Mouse (Mus musculus): Measurements from ENCODE around the gene Cyb5r3. TPM values are rescaled to one million over a fixed set of nuclear protein-coding genes. Genes with fewer than 3 reads are reported as not detected.
"Not testable (repeated sequence)": the region's sequence is repeated elsewhere in the genome, so short reads cannot be mapped to it uniquely, and the experiment has no call there.

Cyb5r3 gene
- polyA plus RNA-seq, 1 experiment = 273 TPM

DNA sequence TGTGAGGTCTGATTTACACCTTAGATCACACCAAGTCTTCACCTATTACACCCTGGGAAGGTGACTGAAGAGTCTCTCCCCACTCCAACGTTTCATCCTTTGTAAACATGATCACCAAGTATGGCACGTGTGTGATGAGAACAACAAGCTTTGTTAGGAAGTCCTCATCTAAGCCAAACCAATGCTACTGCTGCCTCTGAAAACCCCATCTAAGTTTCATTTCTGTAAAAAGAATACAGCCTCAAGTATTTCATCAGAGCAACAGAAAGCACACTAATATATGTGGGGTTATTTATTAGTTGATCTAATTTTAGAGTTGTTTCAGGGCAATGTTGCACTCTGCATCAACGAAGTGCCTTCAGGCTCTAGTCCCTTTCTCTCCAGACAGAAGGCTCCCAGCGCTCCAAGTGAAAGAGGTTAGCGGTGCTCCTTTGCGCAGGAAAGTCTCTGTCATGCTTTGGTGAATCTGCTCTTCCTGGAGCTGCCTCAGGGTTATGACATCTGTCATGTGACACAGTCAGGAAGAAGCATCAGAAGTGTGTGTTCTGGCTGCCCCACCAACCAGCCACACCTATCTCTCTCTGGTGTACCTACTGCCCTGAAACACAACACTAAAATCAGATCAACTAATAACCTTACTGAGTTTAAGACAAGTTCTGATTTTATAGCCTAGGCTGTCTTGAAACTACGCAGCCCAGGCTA is 42.7 kb downstream of the Cyb5r3 start:
- Histone ChIP-seq H3K4me1 (ENCODE audit: control insufficient read depth, insufficient read depth, low read length) (no peaks in the 10 kb centered on the region), H3K4me3 (ENCODE audit: insufficient read depth, low read length) (no peak overlapping the region), H3K27ac (ENCODE audit: insufficient read depth, low read length) (no peak overlapping the region)
- no peak for TF ChIP-seq POLR2A (IDR thresholded peaks at IDR 0.05; ENCODE audit: low read depth, low read length)

DNA sequence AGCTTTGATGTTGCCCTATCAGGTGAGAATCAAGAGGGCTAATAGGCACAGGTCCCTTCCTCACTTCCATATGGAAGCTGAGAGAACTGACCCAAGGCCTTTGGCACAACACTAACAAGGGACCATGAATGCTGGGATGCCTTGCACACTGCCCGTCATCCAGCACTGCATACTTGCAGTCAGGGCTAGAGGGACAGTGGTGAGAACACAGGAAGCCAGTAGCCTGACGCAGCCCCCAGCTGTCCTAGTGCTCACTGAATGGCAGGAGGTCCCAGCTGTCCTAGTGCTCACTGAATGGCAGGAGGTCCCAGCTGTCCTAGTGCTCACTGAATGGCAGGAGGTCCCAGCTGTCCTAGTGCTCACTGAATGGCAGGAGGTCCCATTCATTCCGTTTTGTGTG is 45.4 kb downstream of the Cyb5r3 start:
- not testable (repeated sequence) for H3K4me1 ChIP-seq (ENCODE audit: control insufficient read depth, insufficient read depth, low read length); H3K27ac ChIP-seq (ENCODE audit: insufficient read depth, low read length)

GRCm38 (mm10) chr15:83126582-83126981 is 45.8 kb downstream of the Cyb5r3 start:
- Histone ChIP-seq H3K27ac (ENCODE audit: insufficient read depth, low read length) (no peak overlapping the region), H3K4me1 (ENCODE audit: control insufficient read depth, insufficient read depth, low read length) (no peaks in the 10 kb centered on the region), H3K4me3 (ENCODE audit: insufficient read depth, low read length) (no peak overlapping the region)
- TF ChIP-seq POLR2A (IDR thresholded peaks at IDR 0.05; ENCODE audit: low read depth, low read length) (no peak), CTCF (IDR thresholded peaks at IDR 0.05; ENCODE audit: borderline replicate concordance, insufficient read depth, low read length) (no peak)

More for the DNA sequence above, 45.4 kb downstream of the Cyb5r3 start:
- H3K4me3 ChIP-seq (ENCODE audit: insufficient read depth, low read length) = not testable (repeated sequence)

- H3K27ac ChIP-seq (ENCODE audit: insufficient read depth, low read length) = no peak overlapping the region
- H3K4me3 ChIP-seq (ENCODE audit: insufficient read depth, low read length) = no peak overlapping the region
- TF ChIP-seq POLR2A (IDR thresholded peaks at IDR 0.05; ENCODE audit: low read depth, low read length) = no peak
- TF ChIP-seq CTCF (IDR thresholded peaks at IDR 0.05; ENCODE audit: borderline replicate concordance, insufficient read depth, low read length) = no peak
- no peaks in the 10 kb centered on the region for H3K4me1 ChIP-seq (ENCODE audit: control insufficient read depth, insufficient read depth, low read length)
Measured at GRCm38 (mm10) chr15:83124625-83125024, 47.8 kb downstream of the Cyb5r3 start.

DNA sequence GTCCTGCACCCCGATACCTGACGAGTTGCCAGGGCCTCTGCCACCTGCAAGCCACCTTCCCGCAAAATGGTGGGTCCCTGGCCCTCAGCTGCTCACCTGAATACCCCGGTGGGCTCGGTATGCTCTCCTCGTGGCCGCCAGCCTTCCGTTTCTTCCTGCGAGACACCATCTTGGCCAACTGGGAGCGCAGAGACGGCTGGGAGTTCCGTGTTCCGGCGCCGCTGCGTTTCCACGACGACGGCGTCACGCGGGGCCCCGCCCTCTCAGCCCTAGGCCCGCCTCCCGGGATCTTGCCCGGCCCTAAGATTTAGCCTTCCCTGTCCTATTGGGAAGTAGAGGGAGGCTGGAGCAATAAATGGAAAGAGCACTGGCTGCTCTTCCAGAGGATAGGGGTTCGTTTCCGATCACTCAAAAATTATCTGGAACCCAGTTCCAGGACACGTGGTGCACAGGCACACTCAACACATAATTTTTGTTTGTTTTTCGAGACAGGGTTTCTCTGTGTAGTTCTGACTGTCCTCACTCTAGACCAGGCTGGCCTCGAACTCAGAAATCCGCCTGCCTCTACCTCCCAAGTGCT is 49.7 kb downstream of the Cyb5r3 start, which contains the start of gene Rrp7a:
TSS of gene Rrp7a (minus strand) at position 236 of the 580 bp plus-strand sequence.
- Histone ChIP-seq H3K4me3 (ENCODE audit: insufficient read depth, low read length) (peak within 1 kb of the TSS; percentile 93), H3K4me1 (ENCODE audit: control insufficient read depth, insufficient read depth, low read length) (no peaks in the 10 kb centered on the region), H3K27ac (ENCODE audit: insufficient read depth, low read length) (peak within 1 kb of the TSS; percentile 37)
- TF ChIP-seq POLR2A (IDR thresholded peaks at IDR 0.05; ENCODE audit: low read depth, low read length) (peak; percentile 60), CTCF (IDR thresholded peaks at IDR 0.05; ENCODE audit: borderline replicate concordance, insufficient read depth, low read length) (no peak)

- Histone ChIP-seq H3K4me1 (ENCODE audit: control insufficient read depth, insufficient read depth, low read length) (no peaks in the 10 kb centered on the region), H3K27ac (ENCODE audit: insufficient read depth, low read length) (peak overlapping the region; percentile 37), H3K4me3 (ENCODE audit: insufficient read depth, low read length) (peak overlapping the region; percentile 93)
- TF ChIP-seq CTCF (IDR thresholded peaks at IDR 0.05; ENCODE audit: borderline replicate concordance, insufficient read depth, low read length) = no peak
- no peak; the same call in none of the 2 replicates for TF ChIP-seq POLR2A (IDR thresholded peaks at IDR 0.05; ENCODE audit: low read depth, low read length)
Measured at GRCm38 (mm10) chr15:83121709-83122565, 50.5 kb downstream of the Cyb5r3 start.

DNA sequence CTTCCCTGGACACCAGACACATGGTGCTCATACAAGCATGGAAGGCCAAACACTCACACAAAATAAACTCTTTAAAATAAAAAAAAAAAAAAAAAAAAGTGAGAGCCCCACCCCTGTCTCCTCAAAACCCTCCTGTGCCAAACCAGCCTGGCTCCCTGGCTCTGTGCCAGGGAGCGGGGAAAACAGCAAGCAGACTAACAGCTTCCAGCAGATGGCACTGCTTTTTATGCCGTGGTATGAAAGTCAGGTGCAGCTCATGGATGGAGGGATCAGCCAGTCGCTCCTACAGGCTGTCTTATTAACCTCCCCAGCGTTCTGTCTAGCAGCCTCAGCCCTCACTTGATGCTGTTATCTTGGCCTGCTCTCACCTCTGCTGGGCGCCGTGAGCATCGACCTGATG is 54.0 kb downstream of the Cyb5r3 start:
- H3K27ac ChIP-seq (ENCODE audit: insufficient read depth, low read length) = no peak overlapping the region

DNA sequence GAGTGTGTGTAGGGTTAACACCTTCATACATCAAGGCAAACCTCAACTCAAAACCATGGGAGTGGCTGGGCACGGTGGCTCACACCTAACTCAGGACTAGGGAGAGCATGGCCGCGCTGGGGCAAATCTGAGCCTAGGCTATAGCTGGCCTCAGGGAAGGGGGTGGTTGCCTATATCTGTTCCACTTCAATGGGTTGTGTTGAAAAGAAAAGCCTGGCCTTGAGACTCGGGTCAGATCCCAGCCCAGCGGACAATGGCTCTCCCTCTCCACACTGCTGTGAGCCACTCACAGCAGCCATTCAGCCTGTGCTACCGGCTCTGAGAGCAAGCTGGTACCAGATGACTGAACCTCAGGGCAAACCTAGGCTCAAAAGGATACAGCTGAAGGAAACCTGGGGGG is 57.3 kb downstream of the Cyb5r3 start:
- no peak for TF ChIP-seq POLR2A (IDR thresholded peaks at IDR 0.05; ENCODE audit: low read depth, low read length)
- TF ChIP-seq CTCF (IDR thresholded peaks at IDR 0.05; ENCODE audit: borderline replicate concordance, insufficient read depth, low read length) = no peak
- H3K4me3 ChIP-seq (ENCODE audit: insufficient read depth, low read length) = no peak overlapping the region
- H3K27ac ChIP-seq (ENCODE audit: insufficient read depth, low read length) = no peak overlapping the region
- no peaks in the 10 kb centered on the region for H3K4me1 ChIP-seq (ENCODE audit: control insufficient read depth, insufficient read depth, low read length)

More for the DNA sequence above, 54.0 kb downstream of the Cyb5r3 start:
- H3K4me3 ChIP-seq (ENCODE audit: insufficient read depth, low read length) = no peak overlapping the region
- no peak for TF ChIP-seq POLR2A (IDR thresholded peaks at IDR 0.05; ENCODE audit: low read depth, low read length)
- TF ChIP-seq CTCF (IDR thresholded peaks at IDR 0.05; ENCODE audit: borderline replicate concordance, insufficient read depth, low read length) = no peak
- no peaks in the 10 kb centered on the region for H3K4me1 ChIP-seq (ENCODE audit: control insufficient read depth, insufficient read depth, low read length)

GRCm38 (mm10) chr15:83114106-83114505 is 58.3 kb downstream of the Cyb5r3 start:
- H3K27ac ChIP-seq (ENCODE audit: insufficient read depth, low read length) = no peak overlapping the region
- TF ChIP-seq POLR2A (IDR thresholded peaks at IDR 0.05; ENCODE audit: low read depth, low read length) (no peak), CTCF (IDR thresholded peaks at IDR 0.05; ENCODE audit: borderline replicate concordance, insufficient read depth, low read length) (no peak)
- H3K4me3 ChIP-seq (ENCODE audit: insufficient read depth, low read length) = no peak overlapping the region
- H3K4me1 ChIP-seq (ENCODE audit: control insufficient read depth, insufficient read depth, low read length) = no peaks in the 10 kb centered on the region

DNA sequence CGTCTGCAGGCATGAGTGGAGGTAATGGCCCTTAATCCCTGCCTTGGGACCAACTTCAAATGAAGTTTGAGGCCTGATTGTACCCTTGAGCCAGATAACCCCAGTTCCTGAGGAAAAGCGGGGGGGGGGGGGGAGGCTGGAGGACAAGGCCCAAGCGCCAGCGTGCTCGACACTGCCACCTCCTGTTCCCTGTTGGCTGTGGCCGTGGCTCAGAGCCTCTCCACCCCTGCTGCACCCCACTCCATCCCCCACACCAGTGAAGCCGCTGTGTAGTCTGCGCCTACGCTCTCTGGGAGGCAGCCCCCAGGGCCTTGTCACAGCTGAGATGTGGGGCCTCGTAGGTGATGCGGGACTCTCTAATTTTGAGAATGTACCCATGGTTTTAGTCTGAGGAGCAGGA is 59.5 kb downstream of the Cyb5r3 start:
- TF ChIP-seq POLR2A (IDR thresholded peaks at IDR 0.05; ENCODE audit: low read depth, low read length) = no peak
- peak; percentile 88; the same call in 1 of the 2 replicates for TF ChIP-seq CTCF (IDR thresholded peaks at IDR 0.05; ENCODE audit: borderline replicate concordance, insufficient read depth, low read length)
- Histone ChIP-seq H3K4me3 (ENCODE audit: insufficient read depth, low read length) (no peak overlapping the region), H3K27ac (ENCODE audit: insufficient read depth, low read length) (no peak overlapping the region), H3K4me1 (ENCODE audit: control insufficient read depth, insufficient read depth, low read length) (no peaks in the 10 kb centered on the region)

Measured in embryonic fibroblast, embryonic 13.5 days (primary cell).